16 mouse cellular contexts compared by ENCODE assay signal in the genomic region with DNA sequence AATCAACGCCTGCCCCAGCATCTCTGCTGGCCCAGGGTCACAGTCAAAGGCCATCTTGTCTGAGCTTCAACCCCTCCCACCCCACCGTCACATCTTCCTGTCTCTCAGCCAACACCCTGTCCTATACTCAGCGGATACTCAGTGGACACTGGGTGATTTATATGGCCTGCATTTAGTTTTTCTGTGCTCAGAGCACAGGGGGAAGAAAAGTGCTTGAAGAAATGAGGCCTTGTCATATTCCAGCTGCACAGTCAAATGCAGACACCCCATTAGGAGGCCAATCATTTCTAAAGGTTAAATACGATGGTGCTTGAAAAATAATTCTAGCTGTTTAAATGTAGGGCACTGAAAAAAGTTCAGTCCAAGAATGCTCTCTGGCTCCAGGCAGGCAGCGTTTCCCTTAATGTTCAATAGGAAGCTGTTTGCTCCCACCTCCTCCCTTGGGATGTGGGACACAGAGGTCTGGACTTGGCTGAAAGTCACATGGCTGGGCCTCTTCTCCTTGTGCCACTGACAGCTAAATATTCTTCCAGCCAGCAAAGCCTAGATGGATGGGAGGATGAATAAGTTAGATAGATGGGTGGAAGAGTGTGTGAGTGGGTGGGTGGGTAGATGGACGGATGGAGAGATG. TPM values are rescaled to one million over a fixed set of nuclear protein-coding genes. Genes with fewer than 3 reads are reported as not detected.
"Had no signal": no experiment of that assay in that cellular context is flagged by ENCODE, and none has a peak within 500 bp of the region (broad histone marks: within the 10 kb centered on the region; RNA-seq: fewer than 3 reads in every experiment).

No protein-coding gene starts in this region.

- H3K36me3 ChIP-seq: hindbrain, embryonic 15.5 days; limb, embryonic 12.5 days; midbrain, embryonic 12.5 days; neural tube, embryonic 13.5 days; stomach, embryonic 15.5 days had no signal

- H3K9ac ChIP-seq: hindbrain, embryonic 15.5 days; limb, embryonic 12.5 days; liver, embryonic 14.5 days; midbrain, embryonic 12.5 days; neural tube, embryonic 13.5 days; stomach, embryonic 15.5 days had no signal

- H3K4me1 ChIP-seq: limb, embryonic 12.5 days; midbrain, embryonic 12.5 days; stomach, embryonic 15.5 days had no signal

- H3K27ac ChIP-seq: hindbrain, embryonic 15.5 days; limb, embryonic 12.5 days; liver, embryonic 14.5 days; macrophage; midbrain, embryonic 12.5 days; neural tube, embryonic 13.5 days; stomach, embryonic 15.5 days had no signal

- H3K4me2 ChIP-seq: hindbrain, embryonic 15.5 days; limb, embryonic 12.5 days; midbrain, embryonic 12.5 days; neural tube, embryonic 13.5 days; stomach, embryonic 15.5 days had no signal

- H3K27me3 ChIP-seq: hindbrain, embryonic 15.5 days; limb, embryonic 12.5 days; midbrain, embryonic 12.5 days; neural tube, embryonic 13.5 days; stomach, embryonic 15.5 days had no signal

- DNase-seq: layer of hippocampus, adult 9-11 months; layer of hippocampus, postnatal 36 days; liver; right cerebral cortex, postnatal 14 days; thymus, postnatal 36 days had no signal

- H3K4me3 ChIP-seq: hindbrain, embryonic 15.5 days; limb, embryonic 12.5 days; midbrain, embryonic 12.5 days; neural tube, embryonic 13.5 days; stomach, embryonic 15.5 days had no signal

- ATAC-seq: intestine, embryonic 16.5 days; midbrain, embryonic 16.5 days had no signal

- H3K9me3 ChIP-seq: hindbrain, embryonic 15.5 days; neural tube, embryonic 13.5 days; stomach, embryonic 15.5 days had no signal

RNA-seq across cellular contexts. Expression of gene Adgra1, which starts 20.3 kb away (rescaled TPM):
- total RNA-seq: megakaryocyte-erythroid progenitor cell, adult 5-6 weeks had no signal
- polyA plus RNA-seq: limb, embryonic 12.5 days; liver, embryonic 14.5 days; macrophage; thymus, postnatal 0 days had no signal
